Mouse (Mus musculus): ENCODE data around the gene Crabp2.

DNA sequence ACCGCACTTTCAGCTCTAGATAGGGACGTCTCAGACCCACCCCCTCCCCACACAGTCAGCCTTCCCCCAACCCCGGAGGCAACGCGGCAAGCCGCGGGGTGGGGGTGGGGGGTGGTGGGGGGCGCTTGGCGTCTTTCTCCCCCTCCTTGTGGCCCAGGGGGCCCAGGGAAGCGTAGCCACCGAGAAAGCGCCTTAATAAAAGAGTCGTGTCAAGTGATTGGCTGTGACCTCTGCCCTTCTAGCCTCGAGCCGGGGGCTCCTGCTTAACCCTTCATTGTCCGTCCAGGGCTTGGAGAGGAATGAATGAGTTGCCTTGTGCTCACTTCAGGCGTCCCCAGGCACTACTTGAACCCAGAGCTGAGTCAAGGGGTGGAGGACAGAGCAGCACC lies 661 bp upstream of the Crabp2 start:
- TF ChIP-seq CTCF (IDR thresholded peaks at IDR 0.05; ENCODE audit: low read depth) (no peak), EP300 (IDR thresholded peaks at IDR 0.05; ENCODE audit: low read depth) (no peak)

All from liver, postnatal 0 days (tissue).